Comparison of ENCODE assay signal across 9 mouse cellular contexts in the genomic region with DNA sequence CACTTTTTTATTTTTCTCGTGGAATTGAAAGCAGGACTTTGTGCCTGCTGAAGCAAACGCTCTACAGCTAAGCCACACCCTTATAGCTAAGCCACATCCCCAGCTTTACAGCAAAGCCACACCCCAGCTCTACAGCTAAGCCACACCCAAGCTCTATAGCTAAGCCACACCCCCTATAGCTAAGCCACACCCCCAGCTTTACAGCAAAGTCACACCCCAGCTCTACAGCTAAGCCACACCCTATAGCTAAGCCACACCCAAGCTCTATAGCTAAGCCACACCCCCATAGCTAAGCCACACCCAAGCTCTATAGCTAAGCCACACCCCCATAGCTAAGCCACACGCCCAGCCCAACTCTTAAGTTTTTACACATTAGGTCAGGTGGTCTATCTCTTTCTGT. TPM values are rescaled to one million over a fixed set of nuclear protein-coding genes. Genes with fewer than 3 reads are reported as not detected.
A peak's percentile ranks its signal among the peaks of the same experiment; 100 is the strongest.
DNase-seq lines count a peak whose midpoint lies in the region; ATAC-seq and TF ChIP-seq lines count a peak whose summit lies in the region.
"Had no signal": no experiment of that assay in that cellular context is flagged by ENCODE, and none has a peak within 500 bp of the region (broad histone marks: within the 10 kb centered on the region; RNA-seq: fewer than 3 reads in every experiment).

No protein-coding gene starts in this region.

- DNase-seq in cerebellum, adult 2 months = no peak
- no peak for DNase-seq in cerebellum, adult 11 months
- peak; percentile 42 for DNase-seq in thymus, postnatal 4 days
- DNase-seq in thymus, adult 2 months = no peak
- peak; percentile 80 for DNase-seq in liver, embryonic 13.5 days
- DNase-seq in adrenal gland, adult 8-10 months = no peak
- no peak for DNase-seq in midbrain, embryonic 10.5 days (ENCODE audit: low spot score)
- no peak for DNase-seq in gastrocnemius, postnatal 36 days

- no peak overlapping the region for H3K9ac ChIP-seq in liver, embryonic 13.5 days
- H3K9ac ChIP-seq: embryonic facial prominence, embryonic 13.5 days had no signal

- no peak overlapping the region for H3K4me3 ChIP-seq in cerebellum, adult 2 months (replicated peaks; ENCODE audit: insufficient read depth, low read depth, low read length)
- no peak overlapping the region for H3K4me3 ChIP-seq in thymus, adult 2 months (ENCODE audit: control insufficient read depth, insufficient read depth, low read length)
- H3K4me3 ChIP-seq in liver, embryonic 13.5 days (replicated peaks) = peak overlapping the region; percentile 38
- H3K4me3 ChIP-seq in midbrain, embryonic 10.5 days = no peak overlapping the region
- H3K4me3 ChIP-seq: embryonic facial prominence, embryonic 13.5 days had no signal

- no peaks in the 10 kb centered on the region for H3K27me3 ChIP-seq in cerebellum, adult 2 months (ENCODE audit: control insufficient read depth, insufficient read depth, low read length)
- H3K27me3 ChIP-seq in thymus, adult 2 months (ENCODE audit: control insufficient read depth, insufficient read depth, low read length) = no peaks in the 10 kb centered on the region
- H3K27me3 ChIP-seq in liver, embryonic 13.5 days = no peaks in the 10 kb centered on the region
- peaks cover 32% of the 10 kb centered on the region for H3K27me3 ChIP-seq in midbrain, embryonic 10.5 days (ENCODE audit: low read depth, poor library complexity, severe bottlenecking)
- H3K27me3 ChIP-seq: embryonic facial prominence, embryonic 13.5 days had no signal

- H3K4me1 ChIP-seq in cerebellum, adult 2 months (ENCODE audit: control insufficient read depth, insufficient read depth, low read length) = peaks cover 47% of the 10 kb centered on the region
- peaks cover 8% of the 10 kb centered on the region for H3K4me1 ChIP-seq in thymus, adult 2 months (replicated peaks; ENCODE audit: control insufficient read depth, insufficient read depth, low read length)
- peaks cover 47% of the 10 kb centered on the region for H3K4me1 ChIP-seq in liver, embryonic 13.5 days (replicated peaks)
- peaks cover 11% of the 10 kb centered on the region; the same call in 1 of the 2 replicates for H3K4me1 ChIP-seq in midbrain, embryonic 10.5 days

- WGBS in cerebellum, adult 2 months = 81% methylated on average over 3 of the region's 3 CpGs
- 22% methylated on average over 3 of the region's 3 CpGs for WGBS in thymus, adult 2 months
- WGBS in liver, embryonic 13.5 days (ENCODE audit: insufficient replicate concordance) = 15% methylated on average over 3 of the region's 3 CpGs
- 76% methylated on average over 3 of the region's 3 CpGs for WGBS in midbrain, embryonic 10.5 days

- no peak for TF ChIP-seq CTCF in cerebellum, adult 2 months (IDR thresholded peaks at IDR 0.05; ENCODE audit: borderline replicate concordance, insufficient read depth, low read depth, low read length)
- TF ChIP-seq CTCF in thymus, adult 2 months (IDR thresholded peaks at IDR 0.05; ENCODE audit: borderline replicate concordance, control insufficient read depth, extremely low read depth, insufficient read depth, low read length, poor library complexity) = no peak

- intact Hi-C loops in gastrocnemius, postnatal 36 days (cut with DNase I) = no loop called here

- ATAC-seq in liver, embryonic 13.5 days (ENCODE audit: low read depth) = peak; percentile 92

- H3K36me3 ChIP-seq in thymus, adult 2 months (ENCODE audit: control insufficient read depth, insufficient read depth, low read length) = no peaks in the 10 kb centered on the region
- no peaks in the 10 kb centered on the region for H3K36me3 ChIP-seq in liver, embryonic 13.5 days
- no peaks in the 10 kb centered on the region for H3K36me3 ChIP-seq in midbrain, embryonic 10.5 days
- H3K36me3 ChIP-seq: embryonic facial prominence, embryonic 13.5 days had no signal

- H3K9me3 ChIP-seq in liver, embryonic 13.5 days (replicated peaks) = 0 out of 2 replicates have a peak, but pooled peaks cover 5% of the 10 kb centered on the region
- H3K9me3 ChIP-seq in midbrain, embryonic 10.5 days (replicated peaks) = no peaks in the 10 kb centered on the region
- H3K9me3 ChIP-seq: embryonic facial prominence, embryonic 13.5 days had no signal

- H3K27ac ChIP-seq in cerebellum, adult 2 months (ENCODE audit: insufficient read depth, low read length) = peak overlapping the region; percentile 82; the same call in 1 of the 2 replicates
- no peak overlapping the region for H3K27ac ChIP-seq in thymus, adult 2 months (ENCODE audit: control insufficient read depth, insufficient read depth, low read length)
- H3K27ac ChIP-seq in liver, embryonic 13.5 days = peak overlapping the region; percentile 91
- H3K27ac ChIP-seq in midbrain, embryonic 10.5 days (replicated peaks) = no peak overlapping the region
- H3K27ac ChIP-seq: embryonic facial prominence, embryonic 13.5 days had no signal

- peak overlapping the region; percentile 68 for H3K4me2 ChIP-seq in liver, embryonic 13.5 days
- H3K4me2 ChIP-seq: embryonic facial prominence, embryonic 13.5 days had no signal

- no peak for TF ChIP-seq POLR2A in cerebellum, adult 2 months (IDR thresholded peaks at IDR 0.05; ENCODE audit: borderline replicate concordance, insufficient read depth, low read length)
- TF ChIP-seq POLR2A in thymus, adult 2 months (IDR thresholded peaks at IDR 0.05; ENCODE audit: control insufficient read depth, extremely low read depth, insufficient read depth, low read length, poor library complexity) = no peak

RNA-seq across cellular contexts. Expression of gene Gfod1, which starts 42.7 kb away (rescaled TPM):
- 47.5 and 53.1 TPM in 2 replicates for polyA plus RNA-seq in cerebellum, adult 2 months (2012; rRNA removed)
- polyA plus RNA-seq in thymus, adult 2 months (2012; rRNA removed) = 4.1 and 4.3 TPM in 2 replicates
- polyA plus RNA-seq in liver, embryonic 13.5 days (2015; fragmentation: Nextera tagmentation; extraction: Ambion mirVana) = 0.15 TPM in 2 replicates
- 10 to 100 TPM in 1 of 4 experiments, 1 to 10 TPM in 3; 8.1 to 10.0 (median 9.0) TPM for total RNA-seq in adrenal gland, adult 8-10 months (2022)
- polyA plus RNA-seq in midbrain, embryonic 10.5 days (2016; fragmentation: Nextera tagmentation; extraction: Ambion mirVana) = 0.10 and 0.37 TPM in 2 replicates
- total RNA-seq in gastrocnemius, postnatal 36 days (2021) = 1 to 10 TPM; 4.3 to 5.9 TPM

Comparison
In these comparisons a context has a peak if more than half of its experiments do, and no peak if none do; other contexts are left out.
1. DNase-seq: peak in thymus, postnatal 4 days (single experiment) and liver, embryonic 13.5 days (single experiment); none in cerebellum, adult 2 months (0 of 2), cerebellum, adult 11 months (single experiment), thymus, adult 2 months (single experiment), adrenal gland, adult 8-10 months (single experiment), midbrain, embryonic 10.5 days (single experiment) and gastrocnemius, postnatal 36 days (0 of 2).
2. H3K27ac ChIP-seq: peak in cerebellum, adult 2 months (single experiment) and liver, embryonic 13.5 days (single experiment); none in thymus, adult 2 months (single experiment) and midbrain, embryonic 10.5 days (single experiment).